Mouse (Mus musculus) lung, embryonic 16.5 days (tissue): ENCODE results near the gene Snapc4. TPM values are rescaled to one million over a fixed set of nuclear protein-coding genes. Genes with fewer than 3 reads are reported as not detected.
A peak's percentile ranks its signal among the peaks of the same experiment; 100 is the strongest.

Source experiments
- ATAC-seq: fragments of 200-750 bp; cut with Nextera tagmentation; 2 replicates; pipeline ENCODE4 v1.8.0; 2017; ENCODE audit warnings: low read depth, mild to moderate bottlenecking, moderate library complexity
- H3K27ac ChIP-seq: fragments of 300-500 bp; sonication (generic); 2 replicates; pipeline ENCODE4 v1.5.1; 2014; ENCODE audit warnings: mild to moderate bottlenecking, control low read depth, low read length
- H3K27me3 ChIP-seq: fragments of 300-500 bp; sonication (generic); 2 replicates; pipeline ENCODE4 v1.6.1; 2014; ENCODE audit warnings: low read depth, low read length, mixed read lengths; ENCODE audit not compliant: control insufficient read depth, insufficient read depth
- H3K36me3 ChIP-seq: fragments of 300-500 bp; sonication (generic); 2 replicates; pipeline ENCODE4 v1.6.1; 2014; ENCODE audit warnings: low read length; ENCODE audit not compliant: control insufficient read depth, insufficient read depth
- H3K4me1 ChIP-seq: fragments of 300-500 bp; sonication (generic); replicated peaks from 2 replicates; pipeline ENCODE4 v1.6.1; 2014; ENCODE audit warnings: low read length, mixed read lengths; ENCODE audit not compliant: control insufficient read depth, insufficient read depth
- H3K4me2 ChIP-seq: fragments of 300-500 bp; sonication (generic); 2 replicates; pipeline ENCODE4 v1.6.1; 2014; ENCODE audit warnings: low read depth, low read length, control low read depth
- H3K4me3 ChIP-seq: fragments of 300-500 bp; sonication (generic); 2 replicates; pipeline ENCODE4 v1.5.1; 2014; ENCODE audit warnings: mild to moderate bottlenecking, low read length, control low read depth
- H3K9ac ChIP-seq: fragments of 300-500 bp; sonication (generic); 2 replicates; pipeline ENCODE4 v1.6.1; 2014; ENCODE audit warnings: low read length, control low read depth
- H3K9me3 ChIP-seq: fragments of 300-500 bp; sonication (generic); 2 replicates; pipeline ENCODE4 v1.6.1; 2016; ENCODE audit warnings: low read length; ENCODE audit not compliant: control insufficient read depth
- WGBS: fragments of 180-500 bp; shearing (Covaris S2); extraction: QIAGEN DNeasy Blood & Tissue Kit; methylation state at CpG from one replicate; pipeline ENCODE4 v1.1.7; 2014; 5-methylcytosine and 5-hydroxymethylcytosine counted together
- polyA plus RNA-seq: library from polyadenylated mRNA; unstranded; fragments of >200 nt; fragmentation: Nextera tagmentation; extraction: Ambion mirVana; gene quantifications from 2 replicates; pipeline ENCODE4 v1.2.1, GENCODE M21; 2015

Snapc4 gene
- polyA plus RNA-seq, 1 experiment from 2014 or later = 25.6 TPM

- Histone ChIP-seq H3K9ac (no peak overlapping the region), H3K4me3 (no peak overlapping the region), H3K4me1 (peaks cover 27% of the 10 kb centered on the region), H3K27ac (no peak overlapping the region), H3K9me3 (no peaks in the 10 kb centered on the region), H3K36me3 (peaks cover 10% of the 10 kb centered on the region; the same call in 1 of the 2 replicates), H3K27me3 (no peaks in the 10 kb centered on the region), H3K4me2 (no peak overlapping the region)
- ATAC-seq = no peak
- 84% methylated on average over 8 of the region's 13 CpGs for WGBS
Observed at GRCm38 (mm10) chr2:26338302-26339203, 41.9 kb downstream of the Snapc4 start.

DNA sequence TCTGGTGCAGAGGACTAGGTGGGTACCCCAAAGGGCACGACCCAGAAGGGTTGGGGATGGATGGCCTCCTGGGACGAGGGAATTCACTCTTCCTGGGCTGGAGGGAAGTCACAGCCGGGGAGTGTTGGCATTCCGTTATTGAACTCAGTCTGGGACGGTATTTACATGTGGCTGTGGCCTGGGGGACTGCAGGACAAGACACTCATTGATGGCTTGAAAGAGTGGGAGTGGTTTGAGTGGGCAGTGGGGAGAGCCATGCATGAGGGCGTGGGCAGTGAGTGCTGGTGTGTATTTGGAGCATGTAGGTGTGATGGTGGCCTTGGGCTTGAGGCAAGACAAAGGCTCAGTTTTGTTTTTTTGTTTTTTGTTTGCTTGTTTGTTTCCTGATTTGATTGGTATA, 49.8 kb downstream of the Snapc4 start:
- Histone ChIP-seq H3K4me2 (no peak overlapping the region), H3K9me3 (no peaks in the 10 kb centered on the region), H3K27me3 (no peaks in the 10 kb centered on the region), H3K4me3 (no peak overlapping the region), H3K36me3 (peaks cover 21% of the 10 kb centered on the region), H3K4me1 (no peaks in the 10 kb centered on the region), H3K27ac (no peak overlapping the region), H3K9ac (no peak overlapping the region)
- WGBS = 65% methylated on average over 6 of the region's 6 CpGs
- ATAC-seq = no peak

GRCm38 (mm10) chr2:26330056-26330468, 50.4 kb downstream of the Snapc4 start:
- no peak for ATAC-seq
- Histone ChIP-seq H3K4me3 (no peak overlapping the region), H3K36me3 (peaks cover 26% of the 10 kb centered on the region), H3K27ac (no peak overlapping the region), H3K4me1 (no peaks in the 10 kb centered on the region), H3K9ac (no peak overlapping the region), H3K4me2 (no peak overlapping the region), H3K9me3 (no peaks in the 10 kb centered on the region), H3K27me3 (no peaks in the 10 kb centered on the region)
- 95% methylated on average over 4 of the region's 4 CpGs for WGBS

- peaks cover 32% of the 10 kb centered on the region for H3K36me3 ChIP-seq
- no peaks in the 10 kb centered on the region for H3K4me1 ChIP-seq
- no peak overlapping the region for H3K4me2 ChIP-seq
- no peak for ATAC-seq
- H3K9me3 ChIP-seq = no peaks in the 10 kb centered on the region
- no peaks in the 10 kb centered on the region for H3K27me3 ChIP-seq
- no peak overlapping the region for H3K9ac ChIP-seq
- no peak overlapping the region for H3K4me3 ChIP-seq
- H3K27ac ChIP-seq = no peak overlapping the region
- WGBS = 71% methylated on average over 8 of the region's 8 CpGs
Observed at GRCm38 (mm10) chr2:26329402-26329801, 51.1 kb downstream of the Snapc4 start.

GRCm38 (mm10) chr2:26327852-26328251, 52.6 kb downstream of the Snapc4 start:
- H3K4me3 ChIP-seq = no peak overlapping the region
- no peaks in the 10 kb centered on the region for H3K27me3 ChIP-seq
- no peaks in the 10 kb centered on the region for H3K9me3 ChIP-seq
- H3K9ac ChIP-seq = no peak overlapping the region
- no peak overlapping the region for H3K27ac ChIP-seq
- WGBS = 84% methylated on average over 4 of the region's 4 CpGs
- H3K4me2 ChIP-seq = no peak overlapping the region
- ATAC-seq = no peak
- H3K36me3 ChIP-seq = peaks cover 45% of the 10 kb centered on the region
- no peaks in the 10 kb centered on the region for H3K4me1 ChIP-seq

DNA sequence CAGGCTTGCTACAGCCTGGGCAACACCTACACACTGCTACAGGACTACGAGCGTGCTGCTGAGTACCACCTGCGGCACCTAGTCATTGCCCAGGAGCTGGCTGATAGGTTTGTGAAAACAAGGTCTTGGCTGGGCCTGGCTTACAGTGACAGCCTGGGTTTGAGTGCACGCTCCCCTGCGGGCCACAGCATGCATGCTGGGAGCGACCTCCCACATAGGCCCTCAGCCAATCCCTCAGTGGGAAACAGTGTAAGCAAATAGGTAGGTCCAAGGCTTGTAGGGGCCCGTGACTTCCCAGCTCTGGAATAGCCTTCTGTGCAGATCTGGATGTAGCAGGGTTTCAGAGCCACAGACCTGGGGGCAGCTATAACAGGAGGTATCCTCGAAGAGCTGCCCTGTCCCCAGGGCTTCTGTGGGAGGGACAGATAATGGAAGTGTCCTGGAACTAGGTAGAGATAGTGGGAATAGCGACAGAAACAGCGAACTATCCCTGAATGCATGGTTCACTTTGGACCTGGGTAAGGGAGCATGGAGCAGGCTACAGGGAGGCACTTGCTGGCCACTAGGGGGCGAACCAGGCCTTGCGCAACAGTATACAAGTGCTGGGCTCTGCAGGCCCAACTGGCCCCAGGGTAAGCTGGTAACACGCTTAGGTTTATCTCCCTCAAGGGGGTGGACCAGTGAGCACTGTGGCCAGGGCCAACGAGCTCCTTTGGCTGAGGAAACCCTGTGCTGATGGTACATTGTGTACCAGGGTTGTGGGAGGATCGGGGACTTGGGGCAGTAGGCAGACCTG, 54.9 kb downstream of the Snapc4 start:
- Histone ChIP-seq H3K9me3 (no peaks in the 10 kb centered on the region), H3K4me1 (no peaks in the 10 kb centered on the region), H3K4me3 (no peak overlapping the region), H3K36me3 (peaks cover 42% of the 10 kb centered on the region), H3K27me3 (no peaks in the 10 kb centered on the region), H3K27ac (no peak overlapping the region), H3K4me2 (no peak overlapping the region), H3K9ac (no peak overlapping the region)
- ATAC-seq = peak; percentile 84
- 65% methylated on average over 15 of the region's 15 CpGs for WGBS

DNA sequence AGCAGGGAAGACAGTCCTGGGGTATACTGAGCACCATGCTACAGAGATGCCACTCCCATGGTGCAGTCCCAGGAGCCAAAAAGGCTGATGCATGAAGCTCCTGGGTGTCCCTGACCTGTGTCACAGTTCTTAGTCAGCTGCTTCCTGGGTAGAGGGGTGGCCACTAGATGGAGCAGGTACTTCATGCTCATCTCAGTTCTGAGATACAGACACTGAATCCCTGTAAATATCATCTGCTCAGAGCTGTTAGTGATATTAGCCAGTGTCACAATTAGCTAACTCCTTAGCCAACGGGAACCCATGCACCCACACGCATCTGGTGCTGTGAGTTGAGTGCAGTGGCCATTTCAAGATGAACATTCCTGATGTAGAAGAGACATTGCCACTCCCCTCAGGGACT, 55.5 kb downstream of the Snapc4 start:
- Histone ChIP-seq H3K4me2 (no peak overlapping the region), H3K4me1 (peaks cover 3% of the 10 kb centered on the region; the same call in 1 of the 2 replicates), H3K9ac (no peak overlapping the region), H3K9me3 (no peaks in the 10 kb centered on the region), H3K36me3 (peaks cover 42% of the 10 kb centered on the region), H3K27ac (no peak overlapping the region), H3K27me3 (no peaks in the 10 kb centered on the region), H3K4me3 (no peak overlapping the region)
- no peak for ATAC-seq
- 79% methylated on average over 2 of the region's 2 CpGs for WGBS

GRCm38 (mm10) chr2:26323589-26324325, 56.7 kb downstream of the Snapc4 start:
- ATAC-seq = no peak
- H3K4me2 ChIP-seq = no peak overlapping the region
- no peak overlapping the region for H3K27ac ChIP-seq
- peaks cover 42% of the 10 kb centered on the region for H3K36me3 ChIP-seq
- H3K4me1 ChIP-seq = peaks cover 9% of the 10 kb centered on the region; the same call in 1 of the 2 replicates
- no peaks in the 10 kb centered on the region for H3K27me3 ChIP-seq
- no peak overlapping the region for H3K9ac ChIP-seq
- H3K9me3 ChIP-seq = no peaks in the 10 kb centered on the region
- 82% methylated on average over 13 of the region's 13 CpGs for WGBS
- no peak overlapping the region for H3K4me3 ChIP-seq
